Mouse (Mus musculus) neural tube, embryonic 15.5 days (tissue): ENCODE data around the gene Itga6. TPM values are rescaled to one million over a fixed set of nuclear protein-coding genes. Genes with fewer than 3 reads are reported as not detected.
"Not testable (repeated sequence)": the region's sequence is repeated elsewhere in the genome, so short reads cannot be mapped to it uniquely, and the experiment has no call there.

ENCODE experiments used
- ATAC-seq: fragments of 200-750 bp; cut with Nextera tagmentation; 2 replicates; pipeline ENCODE4 v1.8.0; 2017; ENCODE audit warnings: mild to moderate bottlenecking, moderate TSS enrichment, moderate library complexity; ENCODE audit not compliant: low FRiP score
- H3K27ac ChIP-seq: fragments of 300-500 bp; sonication (generic); replicated peaks from 2 replicates; pipeline ENCODE4 v1.5.1; 2015; ENCODE audit warnings: mild to moderate bottlenecking, inconsistent platforms
- H3K27me3 ChIP-seq: fragments of 300-500 bp; sonication (generic); replicated peaks from 2 replicates; pipeline ENCODE4 v1.6.1; 2015; ENCODE audit warnings: inconsistent platforms
- H3K36me3 ChIP-seq: fragments of 300-500 bp; sonication (generic); 2 replicates; pipeline ENCODE4 v1.6.1; 2015; ENCODE audit warnings: inconsistent platforms
- H3K4me1 ChIP-seq: fragments of 300-500 bp; sonication (generic); 2 replicates; pipeline ENCODE4 v1.6.1; 2015; ENCODE audit warnings: inconsistent platforms
- H3K4me2 ChIP-seq: fragments of 300-500 bp; sonication (generic); 2 replicates; pipeline ENCODE4 v1.6.1; 2015; ENCODE audit warnings: inconsistent platforms, mild to moderate bottlenecking, moderate library complexity
- H3K4me3 ChIP-seq: fragments of 300-500 bp; sonication (generic); replicated peaks from 2 replicates; pipeline ENCODE4 v1.5.1; 2015; ENCODE audit warnings: mild to moderate bottlenecking, inconsistent platforms
- H3K9ac ChIP-seq: fragments of 300-500 bp; sonication (generic); replicated peaks from 2 replicates; pipeline ENCODE4 v1.6.1; 2015; ENCODE audit warnings: mild to moderate bottlenecking, inconsistent platforms
- H3K9me3 ChIP-seq: fragments of 300-500 bp; sonication (generic); replicated peaks from 2 replicates; pipeline ENCODE4 v1.6.1; 2016; ENCODE audit warnings: inconsistent platforms
- WGBS: fragments of 180-500 bp; shearing (Covaris S2); methylation state at CpG from one replicate; pipeline ENCODE4 v1.1.7; 2015; ENCODE audit warnings: mixed read lengths; 5-methylcytosine and 5-hydroxymethylcytosine counted together
- polyA plus RNA-seq: library from polyadenylated mRNA; unstranded; fragments of >200 nt; fragmentation: Nextera tagmentation; extraction: Ambion mirVana; gene quantifications from 2 replicates; pipeline ENCODE4 v1.2.1, GENCODE M21; 2015

Gene Itga6
- polyA plus RNA-seq, 1 experiment from 2014 or later = 23.1 TPM

- WGBS = 86% methylated on average over 6 of the region's 6 CpGs
- no peak for ATAC-seq
- H3K27me3 ChIP-seq = no peaks in the 10 kb centered on the region
- no peak overlapping the region for H3K9ac ChIP-seq
- no peaks in the 10 kb centered on the region for H3K9me3 ChIP-seq
- no peak overlapping the region for H3K27ac ChIP-seq
- no peak overlapping the region for H3K4me3 ChIP-seq
- no peaks in the 10 kb centered on the region for H3K4me1 ChIP-seq
- no peaks in the 10 kb centered on the region; the same call in 1 of the 2 replicates for H3K36me3 ChIP-seq
- H3K4me2 ChIP-seq = no peak overlapping the region
Measured at GRCm38 (mm10) chr2:71833626-71834025, 88.2 kb downstream of the Itga6 start.

- H3K27me3 ChIP-seq = no peaks in the 10 kb centered on the region
- no peak overlapping the region for H3K4me2 ChIP-seq
- no peak overlapping the region for H3K27ac ChIP-seq
- H3K36me3 ChIP-seq = no peaks in the 10 kb centered on the region; the same call in 1 of the 2 replicates
- H3K9me3 ChIP-seq = no peaks in the 10 kb centered on the region
- no peaks in the 10 kb centered on the region for H3K4me1 ChIP-seq
- ATAC-seq = no peak
- WGBS = 83% methylated on average over 7 of the region's 7 CpGs
- H3K4me3 ChIP-seq = no peak overlapping the region
- no peak overlapping the region for H3K9ac ChIP-seq
Measured at GRCm38 (mm10) chr2:71834371-71834770, 89.0 kb downstream of the Itga6 start.

GRCm38 (mm10) chr2:71835556-71835955, 90.1 kb downstream of the Itga6 start:
- Histone ChIP-seq H3K4me1 (no peaks in the 10 kb centered on the region), H3K27ac (no peak overlapping the region), H3K9me3 (no peaks in the 10 kb centered on the region), H3K4me2 (no peak overlapping the region), H3K4me3 (no peak overlapping the region), H3K27me3 (no peaks in the 10 kb centered on the region), H3K36me3 (no peaks in the 10 kb centered on the region; the same call in 1 of the 2 replicates), H3K9ac (no peak overlapping the region)
- ATAC-seq = no peak
- WGBS = 93% methylated on average over 8 of the region's 8 CpGs

GRCm38 (mm10) chr2:71836232-71836631, 90.8 kb downstream of the Itga6 start:
- Histone ChIP-seq H3K9me3 (no peaks in the 10 kb centered on the region), H3K4me3 (no peak overlapping the region), H3K4me1 (no peaks in the 10 kb centered on the region), H3K36me3 (no peaks in the 10 kb centered on the region; the same call in 1 of the 2 replicates), H3K4me2 (no peak overlapping the region), H3K27me3 (no peaks in the 10 kb centered on the region), H3K9ac (no peak overlapping the region), H3K27ac (no peak overlapping the region)
- WGBS = 96% methylated on average over 4 of the region's 4 CpGs
- no peak for ATAC-seq

- Histone ChIP-seq H3K9ac (no peak overlapping the region), H3K9me3 (no peaks in the 10 kb centered on the region), H3K4me1 (no peaks in the 10 kb centered on the region), H3K4me3 (no peak overlapping the region), H3K4me2 (no peak overlapping the region), H3K36me3 (no peaks in the 10 kb centered on the region; the same call in 1 of the 2 replicates), H3K27ac (no peak overlapping the region), H3K27me3 (no peaks in the 10 kb centered on the region)
- WGBS = 75% methylated on average over 4 of the region's 4 CpGs
- no peak for ATAC-seq
Measured at GRCm38 (mm10) chr2:71837261-71837660, 91.8 kb downstream of the Itga6 start.

GRCm38 (mm10) chr2:71837791-71838190, 92.4 kb downstream of the Itga6 start:
- H3K27ac ChIP-seq = no peak overlapping the region
- WGBS = 44% methylated on average over 6 of the region's 6 CpGs
- H3K9ac ChIP-seq = no peak overlapping the region
- no peaks in the 10 kb centered on the region for H3K27me3 ChIP-seq
- ATAC-seq = no peak
- no peaks in the 10 kb centered on the region; the same call in 1 of the 2 replicates for H3K36me3 ChIP-seq
- H3K9me3 ChIP-seq = no peaks in the 10 kb centered on the region
- H3K4me1 ChIP-seq = no peaks in the 10 kb centered on the region
- H3K4me3 ChIP-seq = no peak overlapping the region
- H3K4me2 ChIP-seq = no peak overlapping the region

GRCm38 (mm10) chr2:71843316-71843715, 97.9 kb downstream of the Itga6 start:
- no peaks in the 10 kb centered on the region for H3K27me3 ChIP-seq
- H3K4me2 ChIP-seq = no peak overlapping the region
- H3K4me1 ChIP-seq = no peaks in the 10 kb centered on the region
- no peaks in the 10 kb centered on the region for H3K9me3 ChIP-seq
- no peak overlapping the region for H3K4me3 ChIP-seq
- no peak for ATAC-seq
- 84% methylated on average over 9 of the region's 9 CpGs for WGBS
- H3K27ac ChIP-seq = no peak overlapping the region
- H3K9ac ChIP-seq = no peak overlapping the region
- no peaks in the 10 kb centered on the region; the same call in 1 of the 2 replicates for H3K36me3 ChIP-seq

GRCm38 (mm10) chr2:71844906-71845305, 99.5 kb downstream of the Itga6 start:
- no peak overlapping the region for H3K4me2 ChIP-seq
- H3K27me3 ChIP-seq = no peaks in the 10 kb centered on the region
- H3K27ac ChIP-seq = no peak overlapping the region
- no peak overlapping the region for H3K4me3 ChIP-seq
- WGBS = 88% methylated on average over 6 of the region's 6 CpGs
- H3K4me1 ChIP-seq = no peaks in the 10 kb centered on the region
- no peaks in the 10 kb centered on the region for H3K9me3 ChIP-seq
- no peak overlapping the region for H3K9ac ChIP-seq
- no peaks in the 10 kb centered on the region for H3K36me3 ChIP-seq
- ATAC-seq = no peak

- H3K27me3 ChIP-seq, H3K36me3 ChIP-seq, H3K4me3 ChIP-seq, H3K9ac ChIP-seq, H3K4me2 ChIP-seq, H3K27ac ChIP-seq, H3K4me1 ChIP-seq, H3K9me3 ChIP-seq: not testable (repeated sequence)
- peak; percentile 53; the same call in 1 of the 2 replicates for ATAC-seq
- WGBS = 3% methylated on average over 6 of the region's 8 CpGs
Measured at GRCm38 (mm10) chr2:71852161-71852560, 106.7 kb downstream of the Itga6 start.

- 49% methylated on average over 5 of the region's 5 CpGs for WGBS
- H3K9me3 ChIP-seq = no peaks in the 10 kb centered on the region
- no peak overlapping the region for H3K9ac ChIP-seq
- no peak overlapping the region for H3K4me2 ChIP-seq
- H3K4me3 ChIP-seq = no peak overlapping the region
- H3K36me3 ChIP-seq = peaks cover 4% of the 10 kb centered on the region; the same call in 1 of the 2 replicates
- no peak overlapping the region for H3K27ac ChIP-seq
- no peaks in the 10 kb centered on the region for H3K4me1 ChIP-seq
- H3K27me3 ChIP-seq = no peaks in the 10 kb centered on the region
- ATAC-seq = no peak
Measured at GRCm38 (mm10) chr2:71855076-71855475, 109.7 kb downstream of the Itga6 start.

- WGBS = 84% methylated on average over 5 of the region's 5 CpGs
- no peaks in the 10 kb centered on the region for H3K9me3 ChIP-seq
- ATAC-seq = no peak
- H3K27me3 ChIP-seq = no peaks in the 10 kb centered on the region
- no peak overlapping the region for H3K4me3 ChIP-seq
- no peaks in the 10 kb centered on the region for H3K36me3 ChIP-seq
- no peaks in the 10 kb centered on the region for H3K4me1 ChIP-seq
- H3K9ac ChIP-seq = no peak overlapping the region
- no peak overlapping the region for H3K4me2 ChIP-seq
- H3K27ac ChIP-seq = no peak overlapping the region
Measured at GRCm38 (mm10) chr2:71863531-71864173, 118.2 kb downstream of the Itga6 start.

GRCm38 (mm10) chr2:71865022-71865421, 119.6 kb downstream of the Itga6 start:
- Histone ChIP-seq H3K9me3 (no peaks in the 10 kb centered on the region), H3K27ac (no peak overlapping the region), H3K27me3 (no peaks in the 10 kb centered on the region), H3K36me3 (no peaks in the 10 kb centered on the region), H3K4me3 (no peak overlapping the region), H3K9ac (no peak overlapping the region), H3K4me1 (no peaks in the 10 kb centered on the region), H3K4me2 (no peak overlapping the region)
- 80% methylated on average over 3 of the region's 3 CpGs for WGBS
- no peak for ATAC-seq
